Mouse (Mus musculus) hindbrain, postnatal 0 days (tissue): ENCODE data around the gene Lrtm2. TPM values are rescaled to one million over a fixed set of nuclear protein-coding genes. Genes with fewer than 3 reads are reported as not detected.
A peak's percentile ranks its signal among the peaks of the same experiment; 100 is the strongest.

ENCODE experiments used
- ATAC-seq: fragments of 200-750 bp; cut with Nextera tagmentation; 2 replicates; pipeline ENCODE4 v1.8.0; 2017; ENCODE audit warnings: mild to moderate bottlenecking, moderate TSS enrichment, moderate library complexity
- DNase-seq: peaks from one replicate; pipeline ENCODE4 v3.0.0-alpha.2; 2015; ENCODE audit warnings: low spot score
- H3K27ac ChIP-seq: fragments of 300-500 bp; sonication (generic); 2 replicates; pipeline ENCODE4 v1.5.1; 2014; ENCODE audit warnings: mild to moderate bottlenecking
- H3K27me3 ChIP-seq: fragments of 300-500 bp; sonication (generic); 2 replicates; pipeline ENCODE4 v1.6.1; 2014; ENCODE audit warnings: low read length, mixed read lengths; ENCODE audit not compliant: insufficient read depth
- H3K36me3 ChIP-seq: fragments of 300-500 bp; sonication (generic); 2 replicates; pipeline ENCODE4 v1.6.1; 2014; ENCODE audit warnings: low read length, mixed read lengths; ENCODE audit not compliant: insufficient read depth
- H3K4me1 ChIP-seq: fragments of 300-500 bp; sonication (generic); 2 replicates; pipeline ENCODE4 v1.6.1; 2014; ENCODE audit warnings: antibody characterized with exemption, low read length, mixed read lengths; ENCODE audit not compliant: insufficient read depth
- H3K4me2 ChIP-seq: fragments of 300-500 bp; sonication (generic); 2 replicates; pipeline ENCODE4 v1.6.1; 2014; ENCODE audit warnings: low read depth, mild to moderate bottlenecking, low read length, moderate library complexity, mixed read lengths
- H3K4me3 ChIP-seq: fragments of 300-500 bp; sonication (generic); 2 replicates; pipeline ENCODE4 v1.5.1; 2014; ENCODE audit warnings: low read length
- H3K9ac ChIP-seq: fragments of 300-500 bp; sonication (generic); replicated peaks from 2 replicates; pipeline ENCODE4 v1.6.1; 2014; ENCODE audit warnings: mild to moderate bottlenecking, low read length, moderate library complexity, mixed read lengths
- H3K9me3 ChIP-seq: fragments of 300-500 bp; sonication (generic); 2 replicates; pipeline ENCODE4 v1.6.1; 2016; ENCODE audit warnings: low read length, mixed read lengths
- CTCF ChIP-seq: IDR thresholded peaks from 2 replicates; pipeline ENCODE4 v1.5.1; 2016; ENCODE audit warnings: antibody characterized with exemption, control low read depth, low read depth
- WGBS: fragments of 180-500 bp; shearing (Covaris S2); extraction: QIAGEN DNeasy Blood & Tissue Kit; methylation state at CpG from one replicate; pipeline ENCODE4 v1.1.7; 2014; 5-methylcytosine and 5-hydroxymethylcytosine counted together
- polyA plus RNA-seq: library from polyadenylated mRNA; unstranded; fragments of >200 nt; fragmentation: Nextera tagmentation; extraction: Ambion mirVana; gene quantifications from 2 replicates; pipeline ENCODE4 v1.2.1, GENCODE M21; 2015
- total RNA-seq: library from RNA; depleted of rRNA; stranded (reverse); fragments of >200 nt; gene quantifications from 2 replicates; pipeline ENCODE4 v1.2.3, GENCODE M21; 2014

Lrtm2 gene
- total and polyA plus RNA-seq, 2 experiments from 2014 or later = 16.3 to 44.4 TPM

- 60% methylated on average over 3 of the region's 3 CpGs for WGBS
- H3K9me3 ChIP-seq = no peaks in the 10 kb centered on the region
Observed at GRCm38 (mm10) chr6:119337287-119337686, 6.7 kb upstream of the Lrtm2 start.

GRCm38 (mm10) chr6:119336124-119336523 is 5.6 kb upstream of the Lrtm2 start:
- no peak for DNase-seq
- Histone ChIP-seq H3K27ac (no peak overlapping the region), H3K9me3 (no peaks in the 10 kb centered on the region), H3K4me3 (no peak overlapping the region), H3K36me3 (no peaks in the 10 kb centered on the region), H3K4me2 (no peak overlapping the region), H3K4me1 (peaks cover 6% of the 10 kb centered on the region; the same call in 1 of the 2 replicates), H3K27me3 (no peaks in the 10 kb centered on the region), H3K9ac (no peak overlapping the region)
- WGBS = 76% methylated on average over 7 of the region's 7 CpGs
- TF ChIP-seq CTCF = no peak
- ATAC-seq = no peak

More at GRCm38 (mm10) chr6:119337287-119337686, 6.7 kb upstream of the Lrtm2 start:
- no peak overlapping the region for H3K4me3 ChIP-seq
- no peak overlapping the region for H3K4me2 ChIP-seq
- H3K27me3 ChIP-seq = no peaks in the 10 kb centered on the region
- H3K9ac ChIP-seq = no peak overlapping the region
- ATAC-seq (no peak), DNase-seq (no peak)
- H3K4me1 ChIP-seq = no peaks in the 10 kb centered on the region
- no peak for TF ChIP-seq CTCF
- H3K27ac ChIP-seq = no peak overlapping the region
- no peaks in the 10 kb centered on the region for H3K36me3 ChIP-seq

- no peak for TF ChIP-seq CTCF
- H3K4me1 ChIP-seq = peaks cover 17% of the 10 kb centered on the region
- 55% methylated on average over 3 of the region's 3 CpGs for WGBS
- H3K27me3 ChIP-seq = no peaks in the 10 kb centered on the region
- no peak overlapping the region for H3K4me2 ChIP-seq
- no peak overlapping the region for H3K4me3 ChIP-seq
- ATAC-seq (no peak), DNase-seq (no peak)
- no peaks in the 10 kb centered on the region for H3K36me3 ChIP-seq
- H3K27ac ChIP-seq = no peak overlapping the region
- H3K9ac ChIP-seq = no peak overlapping the region
- no peaks in the 10 kb centered on the region for H3K9me3 ChIP-seq
Observed at GRCm38 (mm10) chr6:119333831-119334230, 3.3 kb upstream of the Lrtm2 start.

- 37% methylated on average over 3 of the region's 3 CpGs for WGBS
- H3K4me3 ChIP-seq = no peak overlapping the region
Observed at GRCm38 (mm10) chr6:119333202-119333601, 2.6 kb upstream of the Lrtm2 start.

GRCm38 (mm10) chr6:119332111-119332510 is 1.5 kb upstream of the Lrtm2 start:
- Histone ChIP-seq H3K4me1 (peaks cover 32% of the 10 kb centered on the region), H3K9ac (no peak overlapping the region), H3K9me3 (no peaks in the 10 kb centered on the region), H3K36me3 (no peaks in the 10 kb centered on the region), H3K27me3 (no peaks in the 10 kb centered on the region), H3K4me3 (no peak overlapping the region), H3K4me2 (no peak overlapping the region), H3K27ac (no peak overlapping the region)
- ATAC-seq (no peak), DNase-seq (no peak)
- 28% methylated on average over 1 of the region's 1 CpGs for WGBS
- no peak for TF ChIP-seq CTCF

More at GRCm38 (mm10) chr6:119333202-119333601, 2.6 kb upstream of the Lrtm2 start:
- no peaks in the 10 kb centered on the region for H3K27me3 ChIP-seq
- ATAC-seq (no peak), DNase-seq (no peak)
- H3K36me3 ChIP-seq = no peaks in the 10 kb centered on the region
- H3K9ac ChIP-seq = no peak overlapping the region
- TF ChIP-seq CTCF = no peak
- H3K9me3 ChIP-seq = no peaks in the 10 kb centered on the region
- no peak overlapping the region for H3K4me2 ChIP-seq
- no peak overlapping the region for H3K27ac ChIP-seq
- H3K4me1 ChIP-seq = peaks cover 21% of the 10 kb centered on the region

- TF ChIP-seq CTCF = no peak
- Histone ChIP-seq H3K27me3 (no peaks in the 10 kb centered on the region), H3K36me3 (no peaks in the 10 kb centered on the region), H3K4me1 (peaks cover 41% of the 10 kb centered on the region), H3K4me2 (peak overlapping the region; percentile 71), H3K9me3 (no peaks in the 10 kb centered on the region), H3K27ac (peak overlapping the region; percentile 87), H3K4me3 (peak overlapping the region; percentile 58), H3K9ac (peak overlapping the region; percentile 65)
- 5% methylated on average over 6 of the region's 6 CpGs for WGBS
- peak; percentile 27; the same call in 1 of the 2 replicates for ATAC-seq
- DNase-seq = peak; percentile 37
Observed at GRCm38 (mm10) chr6:119329936-119330335, 630 bp downstream of the Lrtm2 start.

- peak; percentile 93 for ATAC-seq
- Histone ChIP-seq H3K9ac (peak overlapping the region; percentile 65), H3K27me3 (no peaks in the 10 kb centered on the region), H3K4me3 (peak overlapping the region; percentile 58), H3K27ac (peak overlapping the region; percentile 87), H3K9me3 (no peaks in the 10 kb centered on the region), H3K36me3 (no peaks in the 10 kb centered on the region), H3K4me1 (peaks cover 41% of the 10 kb centered on the region), H3K4me2 (peak overlapping the region; percentile 71)
- peak; percentile 52 for TF ChIP-seq CTCF
- under 1% methylated on average over 8 of the region's 8 CpGs for WGBS
- peak; percentile 92 for DNase-seq
Observed at GRCm38 (mm10) chr6:119329215-119329714, 1.3 kb downstream of the Lrtm2 start.
